Mouse (Mus musculus) layer of hippocampus, adult 8-10 months (tissue): ENCODE measurements at regions not wholly inside any gene's neighbourhood (a gene's known extent, or its start where the extent isn't known, plus 50 kb on each side); places are given as distances from the start of the nearest gene placed in this dataset.

ENCODE experiments used
- DNase-seq, 2 experiments: peaks; one replicate each; pipeline ENCODE4 v3.0.0; 2022; ENCODE audit warnings: low spot score in 2 of 2

DNA sequence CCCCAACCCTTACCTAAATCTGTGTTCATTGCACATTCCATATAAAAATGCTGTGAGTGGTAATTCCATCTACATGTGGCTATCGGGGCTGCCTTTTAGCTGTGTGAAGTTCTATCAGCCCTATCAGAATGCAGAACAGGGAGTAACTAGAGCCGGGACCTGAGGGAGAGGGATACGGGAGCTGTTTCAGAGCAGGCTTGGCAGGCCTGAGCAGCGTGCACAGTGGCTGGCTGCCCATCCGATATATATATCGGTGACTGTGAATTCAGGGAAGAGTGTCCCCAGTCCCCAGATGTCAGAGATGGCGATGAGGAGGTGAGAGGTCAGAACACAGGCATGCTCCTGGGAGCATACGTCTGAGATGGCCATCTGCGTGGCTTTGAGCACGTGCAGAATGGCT lies 79.0 kb downstream of the Arl4c start:
- DNase-seq: no peak

DNA sequence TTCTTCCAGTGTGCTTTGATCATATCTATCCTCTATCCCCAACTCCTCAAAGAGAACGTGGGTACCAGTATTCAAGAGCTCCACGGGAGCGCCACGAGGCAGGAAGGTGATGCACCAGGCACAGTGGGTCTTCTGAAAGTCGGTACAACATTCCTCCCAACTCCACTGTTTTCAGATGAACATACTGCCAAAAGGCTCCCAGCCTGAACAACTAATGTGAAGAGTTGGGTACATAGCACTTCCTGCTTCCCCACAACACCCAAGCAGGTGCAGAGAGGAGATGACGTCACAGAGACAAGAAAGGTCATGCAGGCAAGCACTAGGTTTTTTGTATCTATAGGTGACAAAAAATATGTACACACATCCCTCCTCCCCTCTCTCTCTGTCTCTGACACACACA lies 79.7 kb downstream of the Arl4c start:
- DNase-seq: no peak

DNA sequence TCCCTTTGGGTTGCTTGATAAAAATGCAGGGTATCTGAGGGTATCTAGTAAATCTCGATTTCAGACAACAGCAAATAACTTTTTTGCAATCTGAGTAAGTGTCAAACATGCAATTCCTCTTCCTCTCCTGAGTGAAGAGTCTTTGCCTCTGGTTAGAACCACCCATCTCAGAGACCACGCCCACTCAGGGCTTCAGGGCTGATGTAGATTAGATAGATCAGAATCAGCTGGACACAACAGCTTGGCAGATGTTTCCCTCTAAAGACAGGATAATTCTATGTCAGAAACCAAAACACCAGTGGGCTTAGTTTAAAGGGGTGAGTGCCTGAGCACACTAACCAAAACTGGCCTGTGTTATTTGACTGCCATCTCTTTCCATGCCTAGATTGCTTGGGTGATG lies 80.8 kb downstream of the Arl4c start:
- no peak for DNase-seq

GRCm38 (mm10) chr1:88613007-88613406 lies 89.0 kb downstream of the Arl4c start:
- no peak for DNase-seq

GRCm38 (mm10) chr1:88611241-88611640 lies 90.8 kb downstream of the Arl4c start:
- DNase-seq: no peak

GRCm38 (mm10) chr1:88610810-88611209 lies 91.2 kb downstream of the Arl4c start:
- no peak for DNase-seq

- DNase-seq: no peak
Measured at GRCm38 (mm10) chr1:88608826-88609225, 93.2 kb downstream of the Arl4c start.

DNA sequence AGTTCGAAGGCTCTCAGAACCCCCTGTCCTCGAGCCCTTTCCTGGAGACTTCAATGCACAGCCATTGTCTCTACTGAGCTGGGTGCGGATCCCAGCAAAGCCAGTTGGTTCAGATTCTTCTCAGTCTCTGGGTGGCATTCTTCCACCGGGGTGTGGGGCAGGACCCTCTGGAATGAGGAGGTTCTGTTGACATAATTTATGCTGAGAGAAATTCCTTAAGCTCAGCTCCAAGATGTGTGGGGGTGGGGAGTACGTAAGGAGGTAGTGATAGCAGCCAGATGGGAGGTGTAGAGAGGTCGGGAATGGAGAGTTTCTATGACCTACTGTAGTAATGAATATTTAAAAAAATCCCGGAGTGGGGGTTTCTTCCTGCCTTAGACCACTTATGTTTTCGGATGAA lies 93.8 kb downstream of the Arl4c start:
- no peak for DNase-seq

DNA sequence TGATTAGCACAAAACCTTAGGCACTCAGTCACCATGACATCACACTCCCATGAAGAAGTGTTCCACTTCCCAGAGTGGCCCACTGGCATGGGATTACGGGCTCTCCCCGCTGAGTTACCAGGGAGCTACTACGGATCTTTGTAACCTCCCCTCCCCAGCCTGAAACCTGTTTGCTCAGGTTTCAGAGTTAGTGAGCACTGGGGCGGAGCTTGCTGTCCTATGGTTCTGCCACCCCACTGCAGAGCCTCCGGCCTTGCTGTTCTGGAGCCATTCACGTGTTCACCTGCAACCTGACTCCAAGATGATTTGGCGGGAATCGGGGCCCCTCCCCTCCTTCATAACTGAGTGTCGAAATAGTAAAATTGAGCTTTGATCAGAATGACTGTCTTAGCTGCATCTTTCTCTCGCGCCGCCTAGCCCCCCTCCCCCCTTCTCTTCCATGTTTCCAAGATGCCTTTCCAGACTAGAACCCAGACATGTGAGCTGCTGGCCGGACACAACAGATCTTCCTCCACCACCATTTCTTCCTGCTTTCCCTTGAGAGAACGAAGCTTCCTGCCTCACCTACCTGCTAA lies 95.8 kb upstream of the Glrp1 start:
- no peak for DNase-seq

DNA sequence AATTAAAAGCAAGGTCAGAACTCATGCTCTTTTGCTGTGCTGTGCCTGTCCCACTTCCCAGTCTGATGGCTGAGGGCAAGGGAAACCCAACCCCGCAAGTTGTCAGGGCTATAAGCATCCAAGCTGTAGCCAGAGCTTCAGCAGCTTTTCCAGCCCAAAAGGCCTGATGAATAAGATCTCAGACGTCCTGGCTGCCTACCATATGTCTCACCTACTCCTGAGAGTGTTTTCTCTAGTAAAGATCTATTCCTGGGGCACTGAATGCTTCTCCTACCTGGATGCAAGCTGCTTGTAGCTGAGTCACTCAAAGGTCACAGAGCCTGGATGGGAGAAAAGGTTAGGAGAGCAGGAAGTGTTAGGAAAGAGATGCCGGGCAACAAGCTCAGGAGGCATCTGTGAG lies 92.4 kb upstream of the Glrp1 start:
- no peak for DNase-seq

DNA sequence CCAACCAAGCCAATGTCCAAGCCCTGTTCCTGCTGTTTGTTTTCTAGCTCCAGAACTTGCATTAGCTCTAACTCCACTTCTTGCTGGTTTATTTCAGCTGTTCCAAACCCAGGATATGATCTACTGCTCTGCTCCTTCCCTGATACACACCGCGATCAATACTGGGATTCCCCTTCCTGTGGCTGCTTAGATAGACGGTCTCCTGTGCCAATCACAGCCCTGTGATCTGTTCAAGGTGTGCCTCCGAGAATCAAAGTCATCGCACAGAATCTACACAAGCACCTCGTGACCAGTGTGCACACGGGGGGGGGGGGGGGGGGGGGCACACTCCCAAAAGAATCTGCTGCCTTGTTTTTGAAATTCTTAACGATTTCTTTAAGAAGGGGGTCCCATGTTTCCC lies 91.9 kb upstream of the Glrp1 start:
- no peak for DNase-seq

DNA sequence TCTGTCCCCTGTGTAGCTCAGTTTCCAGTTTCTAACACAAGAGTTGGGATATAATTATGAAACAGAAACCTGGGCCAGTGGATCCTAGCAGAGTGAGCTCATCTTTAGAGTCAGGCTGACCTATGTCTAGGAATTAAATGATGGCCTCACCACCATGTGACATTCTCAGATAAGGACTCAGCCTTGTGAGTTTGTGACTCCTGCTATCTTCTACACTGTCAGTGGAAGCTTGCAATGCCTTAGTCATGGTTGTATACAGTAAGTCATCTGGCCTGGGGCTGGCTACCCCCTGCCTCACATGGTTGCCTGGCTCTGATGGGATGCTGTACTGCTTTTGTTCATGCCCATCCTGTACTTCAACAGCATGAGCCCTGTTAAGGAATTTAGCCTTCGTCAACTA lies 90.3 kb upstream of the Glrp1 start:
- no peak for DNase-seq

DNA sequence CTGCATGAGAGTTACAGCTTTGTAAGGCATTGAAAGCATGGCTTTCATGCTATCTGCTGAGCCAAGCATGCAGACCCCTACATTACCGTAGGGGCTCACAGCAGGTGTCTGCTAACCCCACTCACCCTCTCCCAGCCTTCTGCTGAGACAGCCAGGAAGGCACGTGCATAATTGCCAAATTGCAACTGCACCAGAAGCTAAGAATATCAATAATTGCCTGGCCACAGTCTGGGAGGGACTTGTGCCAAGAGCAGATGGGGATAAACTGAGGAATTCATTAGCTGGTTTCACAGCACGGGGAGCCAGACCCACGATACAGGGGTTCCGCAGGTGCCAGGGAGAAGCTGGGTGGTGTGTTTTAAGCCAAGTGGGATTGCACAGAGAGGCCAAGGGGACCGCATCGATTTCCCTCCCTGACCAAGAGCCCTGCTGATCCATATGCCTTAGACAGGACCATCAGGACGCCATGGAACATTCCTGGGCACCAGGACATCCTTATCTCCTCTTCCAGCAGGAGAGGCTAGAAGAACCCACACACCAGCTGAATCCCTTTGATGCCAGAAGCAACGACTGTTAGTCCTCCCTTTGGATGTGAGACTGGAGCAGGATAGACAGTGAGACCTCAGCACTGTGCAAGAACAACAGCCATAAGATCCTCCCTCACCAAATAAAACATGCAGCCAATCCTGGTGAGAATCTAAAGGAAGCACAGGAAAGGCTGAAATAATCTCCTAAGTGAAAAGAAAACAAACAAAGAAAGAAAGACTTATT lies 84.8 kb upstream of the Glrp1 start:
- peak; percentile 35 to 49 for DNase-seq

GRCm38 (mm10) chr1:88592036-88592435 lies 82.2 kb upstream of the Glrp1 start:
- peak in 1 of 2 experiments; percentile 10 for DNase-seq

DNA sequence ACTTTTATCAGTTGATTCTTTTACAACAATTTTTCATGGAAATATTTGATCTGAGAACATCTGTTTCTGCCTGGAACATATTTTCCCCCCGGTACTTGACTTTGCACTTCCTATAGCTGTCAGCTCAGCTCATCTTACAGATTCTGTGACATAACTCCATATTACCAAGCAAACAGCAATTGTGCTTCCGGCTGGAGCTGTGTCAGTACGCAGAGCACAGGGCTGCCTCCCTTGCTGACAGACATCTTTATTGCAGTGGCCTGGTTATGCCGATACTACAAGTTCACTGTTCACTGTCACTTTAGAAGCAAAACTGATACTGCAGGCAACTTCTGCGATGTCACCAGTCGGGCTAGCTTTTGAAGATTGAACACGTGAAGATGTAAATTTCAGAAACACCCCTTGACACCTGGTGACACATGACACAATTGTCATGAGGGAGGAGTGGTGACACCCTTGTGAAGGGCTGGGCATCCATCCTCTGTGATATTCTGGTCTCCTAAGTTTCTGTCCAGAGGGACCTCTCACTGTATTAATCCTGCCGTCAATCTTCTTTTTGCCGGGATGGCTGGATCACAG lies 81.0 kb upstream of the Glrp1 start:
- DNase-seq: no peak

DNA sequence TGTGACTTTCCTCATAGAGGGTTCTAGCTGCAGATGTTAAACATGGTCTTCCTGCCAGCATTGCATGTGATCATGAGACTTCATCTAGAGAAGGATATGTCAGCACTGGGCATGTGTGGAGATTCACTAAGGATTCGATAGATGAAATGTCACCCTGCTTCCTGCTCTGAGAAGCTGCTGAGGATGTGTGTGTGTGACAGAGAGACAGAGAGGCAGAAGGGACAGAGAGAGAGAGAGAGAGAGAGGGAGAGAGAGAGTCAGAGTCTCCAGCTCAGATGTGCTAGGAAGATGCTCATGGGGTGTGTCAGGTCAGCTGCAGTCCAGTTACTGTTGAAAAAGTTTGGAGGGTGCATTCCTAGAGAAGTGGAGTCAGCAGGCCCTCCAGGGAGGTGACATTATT lies 78.9 kb upstream of the Glrp1 start:
- DNase-seq: no peak

DNA sequence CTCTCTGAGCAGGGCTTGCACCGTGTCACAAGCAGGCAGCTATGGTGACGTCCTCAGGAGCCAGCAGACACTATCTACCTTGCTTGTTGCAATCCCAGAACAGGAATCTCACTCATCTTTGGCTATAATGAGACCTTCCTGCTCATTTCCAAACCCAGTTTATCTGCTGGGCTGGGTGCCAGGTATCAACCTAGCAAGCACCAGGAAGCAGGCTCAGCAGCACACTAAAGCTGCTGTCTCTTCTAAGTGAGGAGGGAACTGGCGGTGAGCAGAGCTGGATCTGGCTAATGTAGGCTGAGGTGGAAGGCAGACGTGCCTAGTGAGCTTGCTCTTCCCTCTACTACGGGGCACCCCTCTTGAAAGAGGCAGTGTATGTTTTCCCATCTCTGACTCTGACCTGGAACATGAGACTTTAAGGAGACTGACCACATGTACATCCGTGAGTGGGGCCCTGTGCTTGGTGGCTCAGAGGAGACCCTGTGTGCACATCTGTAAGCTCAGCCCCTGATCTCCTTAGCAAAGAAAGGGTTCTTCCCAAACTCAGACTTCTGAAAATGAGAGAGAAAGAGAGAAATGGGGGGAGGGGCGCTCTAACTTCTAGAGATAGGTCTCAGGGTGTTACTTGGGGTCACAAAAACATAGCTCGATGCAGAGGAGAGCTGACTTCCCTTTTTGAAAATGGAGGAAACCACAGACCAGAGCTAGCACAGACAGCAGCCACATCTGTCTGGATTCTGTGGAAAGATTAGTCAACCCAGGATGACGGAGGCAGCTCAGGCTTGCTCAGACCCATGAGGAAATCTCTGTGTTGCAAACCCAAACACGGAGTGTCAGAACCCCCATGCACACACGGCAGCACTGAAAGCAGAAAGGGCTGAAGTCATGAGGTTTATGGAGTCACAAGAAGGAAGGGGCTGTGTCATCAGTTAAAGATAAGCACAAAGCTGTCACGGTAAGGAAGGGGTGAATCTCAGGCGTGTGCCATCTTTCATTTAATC lies 77.3 kb upstream of the Glrp1 start:
- DNase-seq: no peak

GRCm38 (mm10) chr1:88586128-88586527 lies 76.3 kb upstream of the Glrp1 start:
- no peak for DNase-seq

DNA sequence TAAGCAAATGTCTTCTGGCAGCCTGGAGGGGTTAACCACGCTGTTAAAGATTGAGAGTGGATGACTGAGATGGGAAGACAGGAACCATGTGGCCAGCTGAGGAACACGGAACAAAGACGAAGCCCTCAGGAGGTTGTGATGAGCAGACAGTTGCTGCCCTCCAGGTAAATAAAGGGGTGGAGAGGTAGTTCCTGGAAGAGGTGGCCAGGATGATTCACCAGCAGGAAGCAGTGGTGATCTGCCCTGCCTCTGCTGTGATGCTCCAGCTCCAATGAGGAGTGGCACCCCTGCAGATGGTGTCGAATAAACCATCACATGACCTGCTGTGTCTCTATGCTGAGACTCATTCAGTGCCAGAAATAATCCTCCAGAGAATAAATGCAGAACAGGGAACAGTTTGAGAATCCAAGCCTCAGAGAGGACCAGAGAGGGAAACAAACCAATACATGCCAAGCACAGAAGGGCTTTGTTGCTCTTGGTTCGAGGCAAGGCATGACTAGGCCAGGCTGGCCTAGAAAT lies 74.7 kb upstream of the Glrp1 start:
- DNase-seq: no peak

GRCm38 (mm10) chr1:88578231-88578620 lies 68.4 kb upstream of the Glrp1 start:
- no peak for DNase-seq

- no peak for DNase-seq
Measured at GRCm38 (mm10) chr1:88577498-88578230, 67.8 kb upstream of the Glrp1 start.
